Mouse (Mus musculus) ES-Bruce4 (cell line): ENCODE measurements around the gene Cldn15.

Experiments used
- CTCF ChIP-seq: IDR thresholded peaks from one replicate; pipeline ENCODE4 v1.8.1; 2011; ENCODE audit warnings: low read depth, low read length
- EP300 ChIP-seq: IDR thresholded peaks from 2 replicates; pipeline ENCODE4 v1.6.1; 2011; ENCODE audit warnings: low read depth, low read length; ENCODE audit not compliant: insufficient read depth
- POLR2A ChIP-seq: IDR thresholded peaks from one replicate; pipeline ENCODE4 v1.8.1; 2011; ENCODE audit warnings: low read length; ENCODE audit not compliant: insufficient read depth

DNA sequence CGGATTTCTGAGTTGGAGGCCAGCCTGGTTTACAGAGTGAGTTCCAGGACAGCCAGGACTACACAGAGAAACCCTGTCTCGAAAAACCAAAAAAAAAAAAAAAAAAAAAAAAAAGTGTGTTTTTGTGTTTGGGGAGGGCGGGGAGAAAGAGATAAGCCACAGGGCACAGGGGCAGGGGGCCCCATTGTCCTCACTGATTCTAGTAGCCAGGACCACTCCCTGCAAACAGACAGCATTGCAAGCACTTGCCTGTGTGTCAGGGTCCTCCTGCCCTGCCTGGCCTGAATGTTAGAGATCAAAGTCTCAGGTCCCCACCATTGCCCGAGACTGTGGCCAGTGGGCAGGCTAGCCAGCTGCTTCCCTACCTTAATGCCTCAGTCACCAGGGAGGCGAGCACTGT, 33.0 kb downstream of the Cldn15 start:
- TF ChIP-seq CTCF (no peak), POLR2A (no peak), EP300 (no peak)
